In the genomic region with DNA sequence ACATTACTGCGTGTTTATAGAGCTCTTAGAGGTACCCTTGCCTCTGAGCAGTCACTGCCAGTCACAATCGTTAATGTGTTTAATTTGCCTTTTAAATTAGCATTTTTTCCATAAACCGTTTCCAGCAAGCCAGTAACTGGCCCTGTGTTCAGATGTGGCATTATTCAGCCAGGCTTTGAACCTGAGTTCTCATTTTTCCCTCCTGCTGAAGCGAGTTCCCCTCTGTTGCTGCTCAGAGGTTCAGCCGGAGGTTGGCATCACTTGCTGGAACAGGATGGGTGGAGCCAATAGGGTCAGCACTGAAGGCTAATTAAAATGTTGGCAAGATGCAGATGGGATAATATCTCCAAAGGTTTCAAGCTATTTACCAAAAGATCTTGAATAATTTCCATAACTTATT, we compare ENCODE assay signal across 27 mouse cellular contexts. TPM values are rescaled to one million over a fixed set of nuclear protein-coding genes. Genes with fewer than 3 reads are reported as not detected.
A peak's percentile ranks its signal among the peaks of the same experiment; 100 is the strongest.
DNase-seq lines count a peak whose midpoint lies in the region; ATAC-seq and TF ChIP-seq lines count a peak whose summit lies in the region.
"Had no signal": no experiment of that assay in that cellular context is flagged by ENCODE, and none has a peak within 500 bp of the region (broad histone marks: within the 10 kb centered on the region; RNA-seq: fewer than 3 reads in every experiment).

No protein-coding gene starts in this region.

- H3K36me3 ChIP-seq in forebrain, embryonic 15.5 days = no peaks in the 10 kb centered on the region
- H3K36me3 ChIP-seq in forebrain, embryonic 11.5 days (ENCODE audit: control insufficient read depth, insufficient read depth, low read length) = no peaks in the 10 kb centered on the region
- H3K36me3 ChIP-seq in forebrain, postnatal 0 days (ENCODE audit: insufficient read depth) = no peaks in the 10 kb centered on the region
- H3K36me3 ChIP-seq: G1E; heart, embryonic 10.5 days; liver, embryonic 12.5 days; midbrain, embryonic 10.5 days; neural tube, embryonic 13.5 days had no signal

- no peak for DNase-seq in forebrain, embryonic 11.5 days (ENCODE audit: low spot score)
- DNase-seq in kidney, postnatal 14 days = peak; percentile 16
- no peak for DNase-seq in kidney, postnatal 10 days
- DNase-seq in forebrain, postnatal 0 days = peak; percentile 13
- no peak for DNase-seq in right cerebral cortex, postnatal 36 days (ENCODE audit: low spot score in 2 of 2)
- no peak for DNase-seq in MN1 (ENCODE audit: low spot score)
- DNase-seq: adrenal gland, adult 2 months; B cell, adult 2 months; cerebellum, adult 11-12 months; heart, postnatal 4 days; left cerebral cortex, postnatal 4 days; lung, adult 18-20 months; lung, postnatal 10 days; retina, postnatal 1 day; right cerebral cortex, postnatal 4 days; thymus, postnatal 14 days had no signal

- TF ChIP-seq CTCF in forebrain, postnatal 0 days (IDR thresholded peaks at IDR 0.05; ENCODE audit: low read depth) = no peak

- H3K27me3 ChIP-seq in forebrain, embryonic 15.5 days = no peaks in the 10 kb centered on the region
- no peaks in the 10 kb centered on the region for H3K27me3 ChIP-seq in forebrain, embryonic 11.5 days (ENCODE audit: control insufficient read depth, insufficient read depth, low read length)
- H3K27me3 ChIP-seq in forebrain, postnatal 0 days (ENCODE audit: insufficient read depth, low read length) = no peaks in the 10 kb centered on the region
- H3K27me3 ChIP-seq: CH12.LX; liver, embryonic 12.5 days; neural tube, embryonic 13.5 days had no signal

- H3K27ac ChIP-seq in forebrain, embryonic 15.5 days (replicated peaks) = no peak overlapping the region
- H3K27ac ChIP-seq in forebrain, embryonic 11.5 days (ENCODE audit: low read depth, low read length) = no peak overlapping the region
- H3K27ac ChIP-seq in forebrain, postnatal 0 days (ENCODE audit: low read depth, low read length) = no peak overlapping the region
- H3K27ac ChIP-seq: heart, embryonic 10.5 days; liver, embryonic 12.5 days; midbrain, embryonic 10.5 days; neural tube, embryonic 13.5 days had no signal

- H3K4me3 ChIP-seq in forebrain, embryonic 15.5 days = no peak overlapping the region
- no peak overlapping the region for H3K4me3 ChIP-seq in forebrain, embryonic 11.5 days (ENCODE audit: low read depth, low read length)
- H3K4me3 ChIP-seq in forebrain, postnatal 0 days (ENCODE audit: low read depth, low read length) = no peak overlapping the region
- H3K4me3 ChIP-seq: heart, embryonic 10.5 days; liver, embryonic 12.5 days; midbrain, embryonic 10.5 days; myocyte; neural tube, embryonic 13.5 days had no signal

- ATAC-seq in forebrain, embryonic 15.5 days (replicated peaks) = peak; percentile 85
- ATAC-seq in forebrain, embryonic 11.5 days (replicated peaks; ENCODE audit: low FRiP score) = no peak
- peak; percentile 25; the same call in 1 of the 2 replicates for ATAC-seq in forebrain, postnatal 0 days
- ATAC-seq: hindbrain, embryonic 16.5 days; intestine, embryonic 16.5 days; liver, embryonic 12.5 days; midbrain, embryonic 16.5 days had no signal

- H3K9me3 ChIP-seq in forebrain, embryonic 15.5 days = no peaks in the 10 kb centered on the region
- H3K9me3 ChIP-seq in forebrain, embryonic 11.5 days (ENCODE audit: control insufficient read depth, low read length) = no peaks in the 10 kb centered on the region
- H3K9me3 ChIP-seq in forebrain, postnatal 0 days (ENCODE audit: low read length) = no peaks in the 10 kb centered on the region
- H3K9me3 ChIP-seq: G1E; heart, embryonic 10.5 days; liver, embryonic 12.5 days; midbrain, embryonic 10.5 days; neural tube, embryonic 13.5 days had no signal

- no peak overlapping the region for H3K9ac ChIP-seq in forebrain, embryonic 15.5 days (replicated peaks)
- H3K9ac ChIP-seq in forebrain, embryonic 11.5 days (ENCODE audit: low read length) = no peak overlapping the region
- H3K9ac ChIP-seq in forebrain, postnatal 0 days = no peak overlapping the region
- H3K9ac ChIP-seq: liver, embryonic 12.5 days; neural tube, embryonic 13.5 days had no signal

- H3K4me2 ChIP-seq in forebrain, embryonic 15.5 days (replicated peaks) = no peak overlapping the region
- no peak overlapping the region for H3K4me2 ChIP-seq in forebrain, embryonic 11.5 days (ENCODE audit: low read depth, low read length, severe bottlenecking)
- H3K4me2 ChIP-seq in forebrain, postnatal 0 days (ENCODE audit: low read depth) = no peak overlapping the region
- H3K4me2 ChIP-seq: liver, embryonic 12.5 days; neural tube, embryonic 13.5 days had no signal

- 18% methylated on average over 5 of the region's 5 CpGs for WGBS in forebrain, embryonic 15.5 days
- 65% methylated on average over 5 of the region's 5 CpGs for WGBS in forebrain, embryonic 11.5 days
- 15% methylated on average over 5 of the region's 5 CpGs for WGBS in forebrain, postnatal 0 days

- H3K4me1 ChIP-seq in forebrain, embryonic 15.5 days = peaks cover 7% of the 10 kb centered on the region; the same call in 1 of the 2 replicates
- no peaks in the 10 kb centered on the region for H3K4me1 ChIP-seq in forebrain, embryonic 11.5 days (replicated peaks; ENCODE audit: control insufficient read depth, insufficient read depth, low read length)
- H3K4me1 ChIP-seq in forebrain, postnatal 0 days (ENCODE audit: insufficient read depth) = no peaks in the 10 kb centered on the region
- H3K4me1 ChIP-seq: liver, embryonic 12.5 days had no signal

RNA-seq across cellular contexts. Expression of a gene that starts 28.7 kb away (rescaled TPM):
- 14.9 and 15.2 TPM in 2 replicates for polyA plus RNA-seq in forebrain, embryonic 15.5 days (2015; fragmentation: Nextera tagmentation; extraction: Ambion mirVana)
- polyA plus RNA-seq in forebrain, embryonic 11.5 days (2014; fragmentation: Nextera tagmentation; extraction: Ambion mirVana) = 9.5 and 10.4 TPM in 2 replicates
- total RNA-seq in forebrain, postnatal 0 days (2014; rRNA removed) = 22.9 and 29.7 TPM in 2 replicates
- polyA plus RNA-seq in forebrain, postnatal 0 days (2015; fragmentation: Nextera tagmentation; extraction: Ambion mirVana) = 14.6 and 18.4 TPM in 2 replicates
- polyA plus RNA-seq: G1E had no signal

Comparison
In these comparisons a context has a peak if more than half of its experiments do, and no peak if none do; other contexts are left out.
1. DNase-seq: peak in kidney, postnatal 14 days (single experiment) and forebrain, postnatal 0 days (single experiment); none in forebrain, embryonic 11.5 days (single experiment), kidney, postnatal 10 days (single experiment), right cerebral cortex, postnatal 36 days (0 of 2) and MN1 (single experiment).